Mouse (Mus musculus) lung, embryonic 15.5 days (tissue): ENCODE measurements around the gene Ifna15. TPM values are rescaled to one million over a fixed set of nuclear protein-coding genes. Genes with fewer than 3 reads are reported as not detected.

Experiments
- polyA plus RNA-seq: library from polyadenylated mRNA; unstranded; fragments of >200 nt; fragmentation: Nextera tagmentation; extraction: Ambion mirVana; gene quantifications from 2 replicates; pipeline ENCODE4 v1.2.1, GENCODE M21; 2015

Ifna15 gene
- polyA plus RNA-seq, 1 experiment from 2014 or later: not detected

Other genes with a start within 250 kb of the Ifna15 start
- gene Hacd4, start 119.3 kb downstream of the Ifna15 start, polyA plus RNA-seq: 9.4 TPM in 2 replicates
- gene Ifnb1, start 35.5 kb downstream of the Ifna15 start, polyA plus RNA-seq: not detected in 2 replicates
- not detected in 2 replicates for gene Ifna14, start 13.6 kb upstream of the Ifna15 start, polyA plus RNA-seq
- not detected in 2 replicates for gene Ifna9, start 34.1 kb upstream of the Ifna15 start, polyA plus RNA-seq
- gene Ifna12, start 45.1 kb upstream of the Ifna15 start, polyA plus RNA-seq: not detected in 2 replicates
- not detected in 2 replicates for gene C87499, start 76.2 kb upstream of the Ifna15 start, polyA plus RNA-seq
- not detected in 2 replicates for gene Ifna13, start 86.2 kb upstream of the Ifna15 start, polyA plus RNA-seq
- gene Ifna16, start 118.7 kb upstream of the Ifna15 start, polyA plus RNA-seq: not detected in 2 replicates
- gene Ifna2, start 125.7 kb upstream of the Ifna15 start, polyA plus RNA-seq: not detected in 2 replicates
- not detected in 2 replicates for gene Ifnab, start 133.1 kb upstream of the Ifna15 start, polyA plus RNA-seq
- 1.1 and 1.7 TPM in 2 replicates for gene Gm26566, start 163.6 kb upstream of the Ifna15 start, polyA plus RNA-seq
- 93.3 and 96.3 TPM in 2 replicates for gene Klhl9, start 164.2 kb upstream of the Ifna15 start, polyA plus RNA-seq
- not detected in 2 replicates for gene Gm13271, start 196.6 kb upstream of the Ifna15 start, polyA plus RNA-seq
- 0.21 and 0.68 TPM in 2 replicates for gene Gm13283, start 201.9 kb upstream of the Ifna15 start, polyA plus RNA-seq
- gene Gm13290, start 215.6 kb upstream of the Ifna15 start, polyA plus RNA-seq: 0.22 and 0.74 TPM in 2 replicates
- gene Gm13289, start 218.7 kb upstream of the Ifna15 start, polyA plus RNA-seq: not detected in 2 replicates
- 0.39 TPM in 1 of 2 replicates, not detected in the other for gene Gm13272, start 221.6 kb upstream of the Ifna15 start, polyA plus RNA-seq
- gene Ifnz, start 223.9 kb upstream of the Ifna15 start, polyA plus RNA-seq: 0.66 TPM in 1 of 2 replicates, not detected in the other
- gene Gm13276, start 227.5 kb upstream of the Ifna15 start, polyA plus RNA-seq: not detected in 2 replicates
- gene Gm13277, start 230.4 kb upstream of the Ifna15 start, polyA plus RNA-seq: not detected in 2 replicates
- gene Gm13278, start 233.3 kb upstream of the Ifna15 start, polyA plus RNA-seq: not detected in 2 replicates
- gene Gm13275, start 236.2 kb upstream of the Ifna15 start, polyA plus RNA-seq: not detected in 2 replicates
- not detected in 2 replicates for gene Gm13279, start 239.2 kb upstream of the Ifna15 start, polyA plus RNA-seq
- 1.5 and 1.7 TPM in 2 replicates for gene Gm13285, start 241.4 kb upstream of the Ifna15 start, polyA plus RNA-seq
- gene Gm13287, start 245.0 kb upstream of the Ifna15 start, polyA plus RNA-seq: not detected in 2 replicates
- 0.11 TPM in 1 of 2 replicates, not detected in the other for gene Gm13288, start 247.3 kb upstream of the Ifna15 start, polyA plus RNA-seq